Mouse (Mus musculus): ENCODE measurements at regions not wholly inside any gene's neighbourhood (a gene's known extent, or its start where the extent isn't known, plus 50 kb on each side); places are given as distances from the start of the nearest gene placed in this dataset.
A peak's percentile ranks its signal among the peaks of the same experiment; 100 is the strongest.

DNA sequence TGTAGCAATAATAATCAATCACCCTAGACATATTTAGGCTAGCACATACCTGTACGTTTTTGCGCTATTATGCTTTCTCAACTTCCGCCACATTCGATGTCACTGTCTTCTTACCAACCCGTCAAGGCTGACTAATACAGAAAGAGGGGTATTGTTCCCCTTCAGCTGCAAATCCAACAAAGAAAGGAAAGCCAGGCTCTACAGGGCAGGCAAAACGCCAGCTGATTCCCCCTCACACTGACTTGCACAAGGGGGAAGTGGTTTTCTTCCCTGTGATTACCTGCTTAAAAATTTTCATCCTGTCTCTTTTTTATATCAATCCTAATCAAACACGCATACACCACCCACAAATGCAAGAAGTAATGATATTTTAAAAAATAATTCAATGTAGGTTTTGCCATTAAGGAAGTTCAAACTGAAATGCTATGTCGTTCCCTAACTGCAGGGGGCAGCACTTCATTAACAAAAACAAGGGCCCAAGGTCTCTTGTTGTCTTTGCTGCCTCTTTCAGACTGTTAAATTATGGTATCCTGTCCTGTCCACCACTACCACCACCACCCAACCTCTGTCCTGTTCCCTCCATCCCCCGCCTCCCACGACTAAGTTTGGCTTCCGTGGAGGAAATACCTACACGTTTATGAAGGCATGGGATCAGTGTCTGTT, 195.4 kb downstream of the Gm11077 start:
- peak; percentile 35 to 74 for DNase-seq (ENCODE audit: extremely low spot score in 1 of 2, low spot score in 1 of 2)

DNA sequence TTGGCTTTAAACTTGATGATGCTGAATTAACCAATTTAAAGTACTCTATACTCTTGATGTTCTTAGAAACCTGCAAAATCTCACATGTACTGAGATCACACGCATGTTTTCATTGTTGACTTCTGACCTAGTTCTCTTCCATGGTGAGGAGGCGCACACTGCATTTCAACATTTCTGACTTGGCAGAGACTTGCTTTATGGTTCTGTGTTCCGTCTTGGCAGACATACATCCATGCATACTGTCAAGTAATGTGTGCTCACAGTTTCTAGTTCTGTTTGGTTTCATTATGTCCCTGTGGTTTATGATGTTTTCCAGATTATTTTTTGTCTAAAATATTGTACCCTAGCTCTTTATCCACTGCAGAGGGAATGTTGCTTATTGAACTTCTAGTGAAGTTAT, 198.5 kb downstream of the Gm11077 start:
- DNase-seq (ENCODE audit: extremely low spot score in 1 of 2, low spot score in 1 of 2): no peak

DNA sequence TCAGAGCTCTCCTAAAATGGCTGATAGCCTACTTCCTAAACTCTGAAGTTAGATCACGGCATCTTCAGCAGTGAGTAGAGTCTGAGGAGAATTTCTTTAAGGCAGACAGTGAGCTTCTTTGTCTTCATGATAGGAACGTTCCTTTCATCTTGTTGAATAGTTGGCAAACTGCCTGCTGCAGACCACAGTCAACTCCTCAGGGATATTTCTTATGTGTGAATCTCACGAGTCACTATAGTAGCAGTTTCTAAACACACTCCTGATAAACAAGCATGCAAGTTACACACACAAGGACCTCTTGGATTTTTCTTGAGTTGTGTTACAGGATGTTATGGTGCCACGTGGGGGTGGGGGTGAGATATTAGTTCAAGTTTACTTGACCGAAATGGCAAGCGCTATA, 205.2 kb downstream of the Gm11077 start:
- no peak for DNase-seq (ENCODE audit: extremely low spot score in 1 of 2, low spot score in 1 of 2)

DNA sequence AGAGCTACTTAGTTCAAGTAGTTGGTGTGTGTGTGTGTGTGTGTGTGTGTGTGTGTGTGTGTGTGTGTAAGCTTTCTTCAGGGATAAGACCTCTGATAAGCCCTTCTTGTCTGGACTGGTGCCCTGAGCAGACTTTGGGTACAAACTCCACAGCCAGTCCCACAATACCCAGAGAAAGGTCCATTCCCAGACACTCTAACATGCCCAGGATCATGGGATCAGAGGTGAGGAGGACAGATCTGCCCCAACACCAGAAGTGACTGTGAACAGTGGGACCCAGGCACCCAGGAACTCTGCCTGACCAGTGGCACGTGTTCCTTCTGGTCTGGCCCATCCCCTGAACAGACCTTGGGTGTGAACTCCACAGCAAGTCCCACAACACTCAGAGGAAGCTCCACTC, 208.9 kb downstream of the Gm11077 start:
- DNase-seq (ENCODE audit: extremely low spot score in 1 of 2, low spot score in 1 of 2): no peak

DNA sequence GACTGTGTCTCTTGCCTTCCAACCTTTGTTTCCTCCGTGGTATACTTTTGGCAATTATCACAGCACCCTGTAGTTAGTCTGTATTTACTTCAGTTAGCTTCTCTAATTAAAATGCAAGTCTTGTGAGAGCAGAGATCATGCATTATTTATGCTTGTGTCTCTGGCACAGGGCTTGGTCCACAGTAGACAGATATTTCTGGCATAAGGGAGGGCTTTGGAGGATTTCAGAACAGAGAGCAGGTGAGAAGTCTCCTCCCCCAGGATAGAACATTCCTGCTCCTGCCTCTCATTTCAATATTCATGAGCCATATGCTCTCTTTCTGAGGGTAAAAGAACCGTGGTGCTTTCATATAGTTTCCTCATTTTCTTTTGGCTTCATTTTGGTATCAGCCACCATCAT, 217.6 kb downstream of the Gm11077 start:
- DNase-seq (ENCODE audit: extremely low spot score in 1 of 2, low spot score in 1 of 2): no peak

DNA sequence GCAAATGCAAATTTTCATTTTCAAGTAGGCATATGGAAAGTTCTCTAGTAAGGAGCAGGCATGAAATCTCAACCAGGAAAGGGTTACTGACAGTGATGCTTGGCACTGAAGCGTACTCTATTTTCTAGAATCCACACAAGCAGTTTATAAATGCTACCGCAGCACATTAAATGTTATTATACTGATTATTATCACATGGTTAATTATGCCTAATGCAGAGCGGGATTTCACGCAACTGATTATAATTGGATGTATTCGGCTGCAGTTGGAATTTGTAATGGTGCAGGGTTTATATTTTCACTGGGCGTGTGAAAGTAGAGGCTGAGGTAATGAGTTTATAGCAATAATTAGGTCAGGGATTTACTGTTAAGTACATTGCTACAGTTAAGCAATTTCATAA, 221.4 kb downstream of the Gm11077 start:
- no peak for DNase-seq (ENCODE audit: extremely low spot score in 1 of 2, low spot score in 1 of 2)

DNA sequence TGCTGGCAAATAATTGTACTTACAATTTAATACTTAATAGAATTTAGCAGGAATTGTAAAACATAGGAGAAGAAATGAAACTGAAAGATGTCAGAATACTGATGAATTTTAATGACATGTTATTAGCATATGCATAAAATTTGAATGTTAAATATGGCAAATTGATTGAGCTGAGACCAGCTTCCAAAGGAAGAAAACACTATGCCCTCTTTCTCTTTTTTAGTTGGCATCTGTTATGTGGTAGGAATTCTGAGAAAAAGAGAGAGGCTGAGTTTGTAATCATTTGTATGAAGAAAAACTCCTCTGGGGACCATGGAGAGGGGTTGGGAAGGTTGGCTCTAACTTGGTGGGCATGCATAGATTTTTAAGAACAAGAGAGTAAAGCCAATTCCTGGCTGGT, 224.2 kb downstream of the Gm11077 start:
- DNase-seq (ENCODE audit: extremely low spot score in 1 of 2, low spot score in 1 of 2): no peak

DNA sequence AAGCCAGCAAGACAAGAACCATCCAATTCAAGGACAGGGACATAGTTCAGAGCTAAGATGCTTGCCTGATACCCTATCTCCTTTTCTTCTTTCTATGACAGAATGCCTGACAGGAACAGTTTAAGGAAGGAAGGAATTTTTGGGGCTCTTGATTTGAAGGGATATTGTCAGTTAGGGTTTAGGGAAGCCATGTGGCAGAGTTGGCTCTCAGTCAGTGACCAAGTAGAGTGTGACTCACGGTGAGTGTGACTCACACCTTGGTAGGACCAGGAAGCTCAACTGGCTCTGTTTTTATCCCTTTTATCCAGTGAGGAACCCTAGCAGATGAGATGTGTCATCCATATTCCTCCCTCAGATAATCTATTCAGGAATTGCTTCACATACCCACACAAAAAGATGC, 224.6 kb downstream of the Gm11077 start:
- no peak for DNase-seq (ENCODE audit: extremely low spot score in 1 of 2, low spot score in 1 of 2)

DNA sequence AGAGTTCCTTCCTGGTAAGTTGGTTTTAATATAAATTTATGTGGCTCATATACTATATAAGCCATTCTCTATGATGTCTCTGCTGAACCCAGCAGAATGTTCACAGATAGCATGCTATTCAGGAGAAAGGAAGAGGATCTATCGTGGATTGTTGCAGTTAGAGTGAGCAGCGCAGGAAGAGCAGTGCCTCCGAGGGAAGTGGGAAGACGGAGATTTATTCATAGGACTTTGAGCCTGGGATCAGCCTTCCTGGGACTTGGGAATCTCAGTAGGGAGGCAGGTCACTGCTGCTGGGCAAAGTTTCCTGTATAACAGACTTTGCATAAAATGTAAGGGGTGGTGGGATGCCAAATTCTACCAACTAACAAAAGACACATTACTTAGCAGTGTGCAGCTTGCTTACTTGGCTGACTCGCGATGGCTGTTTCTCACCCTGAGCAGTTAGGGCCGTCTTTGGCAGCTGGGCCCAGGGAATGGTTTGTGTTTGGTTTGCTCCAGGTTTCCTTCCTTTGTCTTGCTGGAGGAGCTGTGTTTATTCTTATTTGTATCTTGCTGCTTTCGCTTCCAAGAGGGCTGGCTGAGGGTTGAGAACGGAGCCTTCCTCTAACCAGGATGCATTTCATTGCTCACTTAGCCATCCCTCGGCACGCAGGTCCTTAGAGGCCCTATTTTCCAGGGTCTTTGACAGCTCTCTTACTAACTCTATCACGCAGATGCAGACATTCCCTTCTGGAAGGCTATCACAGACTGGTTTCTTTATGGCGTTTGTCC, 226.9 kb downstream of the Gm11077 start:
- DNase-seq (ENCODE audit: extremely low spot score in 1 of 2, low spot score in 1 of 2): no peak

DNA sequence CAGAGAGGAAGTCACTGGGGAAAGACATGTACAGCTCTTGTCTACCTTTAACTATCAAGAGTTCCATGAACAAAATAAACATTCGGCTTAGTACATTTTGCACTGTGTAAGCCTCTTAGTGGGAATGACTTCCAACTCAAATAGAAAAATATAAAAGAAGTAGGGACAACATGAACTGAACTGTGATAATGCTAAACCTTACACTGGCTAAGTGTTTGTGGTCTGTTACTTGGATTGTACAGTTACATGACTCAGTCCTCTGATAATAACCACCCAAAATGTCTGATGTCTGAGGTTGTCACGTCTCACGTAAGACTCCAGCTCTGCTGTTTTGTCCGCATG, 227.4 kb downstream of the Gm11077 start:
- no peak for DNase-seq (ENCODE audit: extremely low spot score in 1 of 2, low spot score in 1 of 2)

DNA sequence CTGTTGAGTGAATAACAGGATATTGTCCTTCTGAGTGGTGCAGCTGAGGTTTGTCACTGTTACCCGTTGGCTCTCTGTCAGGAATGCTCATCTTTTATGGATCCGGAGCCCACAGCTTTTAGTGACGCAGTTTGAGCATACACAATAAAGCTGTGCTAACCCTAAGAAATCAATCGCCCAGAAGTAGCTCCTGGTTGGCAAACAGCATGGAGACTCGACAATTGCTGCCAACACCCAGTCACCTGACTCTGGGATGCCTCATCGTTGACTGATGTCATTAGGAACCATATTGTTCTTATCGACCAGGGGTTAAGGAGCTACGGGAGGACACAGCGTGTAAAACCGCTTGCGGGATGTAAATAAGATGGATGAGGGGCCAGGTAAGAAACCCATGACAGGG, 232.9 kb downstream of the Gm11077 start:
- no peak for DNase-seq (ENCODE audit: extremely low spot score in 1 of 2, low spot score in 1 of 2)

DNA sequence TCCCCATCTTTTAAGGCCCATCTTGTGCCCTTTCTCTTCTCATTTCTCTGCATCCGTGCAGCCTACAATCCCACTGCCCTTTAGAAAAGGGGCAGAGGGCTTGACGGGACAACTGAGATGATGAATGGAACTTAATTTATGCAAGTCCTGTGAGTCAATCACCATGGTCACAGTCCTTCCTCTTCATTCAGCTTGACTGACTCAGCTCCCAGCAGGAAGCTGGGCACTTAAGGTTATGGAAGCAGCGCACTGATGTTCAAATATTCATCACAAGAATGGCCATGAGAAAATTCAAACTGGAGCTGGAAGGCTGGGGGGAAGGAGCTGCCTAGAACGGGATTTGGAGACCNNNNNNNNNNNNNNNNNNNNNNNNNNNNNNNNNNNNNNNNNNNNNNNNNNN, 233.5 kb downstream of the Gm11077 start:
- no peak for DNase-seq (ENCODE audit: extremely low spot score in 1 of 2, low spot score in 1 of 2)

DNA sequence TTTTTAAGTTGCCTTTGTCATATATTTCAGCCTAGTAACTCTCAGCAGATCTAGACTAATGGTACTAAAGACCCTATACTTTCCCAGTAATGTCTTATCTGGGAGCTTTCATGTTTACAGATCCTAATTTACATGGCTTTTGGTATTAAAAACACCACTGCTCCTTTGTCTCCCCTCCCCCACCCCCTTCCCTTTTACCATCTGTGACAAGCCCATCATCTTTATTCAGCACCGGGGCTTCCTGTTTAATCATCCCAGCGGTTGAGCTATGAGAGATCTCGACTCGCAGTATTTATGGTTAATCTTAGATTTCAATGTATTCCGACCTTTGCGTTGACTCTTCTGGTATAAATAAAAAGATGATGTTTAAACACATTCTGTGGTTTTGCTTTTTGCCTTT, 244.6 kb downstream of the Gm11077 start:
- no peak for DNase-seq (ENCODE audit: extremely low spot score in 1 of 2, low spot score in 1 of 2)

DNA sequence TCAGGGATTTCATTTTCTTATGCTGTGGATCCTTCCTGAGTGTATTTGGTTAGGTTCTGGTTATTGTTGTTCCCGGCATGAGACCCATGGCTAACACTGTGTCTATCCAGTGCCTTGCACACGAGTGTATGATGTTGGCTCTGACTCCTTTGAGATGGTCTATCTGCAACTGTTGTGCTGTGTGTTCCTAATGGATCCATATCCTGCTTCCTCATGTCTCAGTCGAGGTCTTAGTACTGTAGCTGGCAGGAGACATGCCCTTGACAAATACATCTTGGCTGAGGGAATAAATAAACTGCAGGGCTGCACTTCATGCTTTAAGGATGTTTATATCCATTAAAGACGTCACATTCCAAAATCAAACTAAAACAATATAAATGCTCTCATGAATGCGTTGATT, 247.9 kb downstream of the Gm11077 start:
- no peak for DNase-seq (ENCODE audit: extremely low spot score in 1 of 2, low spot score in 1 of 2)

DNA sequence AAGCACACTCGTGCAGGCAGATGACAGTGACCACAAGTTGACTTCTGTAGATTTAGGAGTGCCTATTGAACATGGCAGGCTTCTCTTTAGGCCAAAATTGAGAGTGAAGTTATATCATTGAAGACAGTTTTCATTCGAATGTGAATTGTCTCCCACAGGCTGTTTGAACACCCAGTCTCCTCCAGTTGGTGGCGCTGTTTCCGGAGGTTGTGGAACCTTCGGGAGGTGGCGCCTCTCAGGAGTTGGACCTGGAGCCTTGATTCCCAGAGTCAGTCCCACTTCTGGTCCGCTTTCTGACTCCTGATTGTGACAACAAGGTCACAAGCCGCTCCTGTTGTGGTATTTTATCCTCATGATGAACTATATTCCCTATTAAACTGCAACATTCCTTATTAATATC, 254.5 kb downstream of the Gm11077 start:
- DNase-seq (ENCODE audit: extremely low spot score in 1 of 2, low spot score in 1 of 2): no peak

DNA sequence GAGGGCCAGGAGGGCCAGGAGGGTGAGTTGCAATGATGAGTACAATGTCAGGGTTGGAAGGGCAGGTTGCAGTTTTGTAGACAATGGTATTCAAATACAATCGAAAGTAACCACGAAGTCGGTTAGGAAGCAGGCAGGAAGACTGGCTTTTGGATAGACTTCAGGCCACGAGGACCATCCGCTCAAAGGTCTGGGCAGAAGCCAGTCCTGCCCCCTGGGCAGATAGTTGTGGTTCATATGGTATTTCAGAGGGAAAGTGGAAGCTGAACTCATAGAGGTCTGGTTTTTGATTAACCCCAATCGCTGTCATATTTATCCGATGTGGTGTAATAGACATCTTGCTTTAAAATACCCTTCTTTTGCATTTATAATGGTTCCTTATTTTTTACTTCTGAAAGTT, 255.2 kb downstream of the Gm11077 start:
- no peak for DNase-seq (ENCODE audit: extremely low spot score in 1 of 2, low spot score in 1 of 2)

DNA sequence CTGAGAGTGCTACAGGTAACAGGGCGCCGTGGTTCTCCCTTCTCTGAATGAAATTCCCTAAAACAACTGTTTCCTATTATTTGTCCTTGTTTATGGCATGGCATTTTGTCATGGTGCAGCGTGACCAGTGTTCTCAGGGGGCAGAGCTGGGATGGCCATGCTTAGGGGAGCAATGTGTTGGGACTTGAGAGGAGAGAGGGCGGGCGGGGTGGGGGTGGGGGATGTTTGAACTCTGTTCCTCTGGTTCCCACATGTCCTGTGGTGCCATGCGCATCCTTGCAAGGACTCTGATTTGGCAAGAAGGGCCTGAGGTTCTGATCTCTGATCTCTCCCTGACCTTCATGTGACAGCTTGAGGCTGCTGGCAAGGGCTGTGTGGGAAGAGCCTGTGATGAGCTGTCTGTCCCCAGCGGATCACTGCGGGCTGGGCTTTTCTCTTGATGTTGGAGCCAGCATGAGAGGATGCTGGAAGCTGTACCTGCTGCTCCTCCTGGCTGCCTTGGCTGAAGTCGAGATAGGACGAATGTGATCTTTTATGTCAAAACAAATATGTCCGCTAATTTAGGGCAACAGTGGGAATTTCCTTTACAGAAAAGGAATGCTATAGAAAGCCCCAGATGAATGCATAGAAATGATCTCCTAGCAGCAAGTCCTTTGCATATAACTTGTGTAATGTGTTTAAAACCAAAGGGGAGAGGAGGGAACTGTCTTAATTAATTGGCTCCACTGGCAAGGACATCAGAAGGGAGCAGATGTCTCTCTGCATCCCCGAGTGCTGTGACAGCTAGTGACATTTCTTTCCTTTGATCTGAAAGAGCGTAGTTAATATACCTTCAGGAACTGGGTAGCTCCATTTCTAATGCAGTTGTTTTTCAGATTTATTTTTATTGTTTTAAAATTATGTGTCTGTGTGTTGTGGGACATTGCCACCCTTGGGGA, 255.2 kb upstream of the Pde3a start:
- no peak for DNase-seq (ENCODE audit: extremely low spot score in 1 of 2, low spot score in 1 of 2)

DNA sequence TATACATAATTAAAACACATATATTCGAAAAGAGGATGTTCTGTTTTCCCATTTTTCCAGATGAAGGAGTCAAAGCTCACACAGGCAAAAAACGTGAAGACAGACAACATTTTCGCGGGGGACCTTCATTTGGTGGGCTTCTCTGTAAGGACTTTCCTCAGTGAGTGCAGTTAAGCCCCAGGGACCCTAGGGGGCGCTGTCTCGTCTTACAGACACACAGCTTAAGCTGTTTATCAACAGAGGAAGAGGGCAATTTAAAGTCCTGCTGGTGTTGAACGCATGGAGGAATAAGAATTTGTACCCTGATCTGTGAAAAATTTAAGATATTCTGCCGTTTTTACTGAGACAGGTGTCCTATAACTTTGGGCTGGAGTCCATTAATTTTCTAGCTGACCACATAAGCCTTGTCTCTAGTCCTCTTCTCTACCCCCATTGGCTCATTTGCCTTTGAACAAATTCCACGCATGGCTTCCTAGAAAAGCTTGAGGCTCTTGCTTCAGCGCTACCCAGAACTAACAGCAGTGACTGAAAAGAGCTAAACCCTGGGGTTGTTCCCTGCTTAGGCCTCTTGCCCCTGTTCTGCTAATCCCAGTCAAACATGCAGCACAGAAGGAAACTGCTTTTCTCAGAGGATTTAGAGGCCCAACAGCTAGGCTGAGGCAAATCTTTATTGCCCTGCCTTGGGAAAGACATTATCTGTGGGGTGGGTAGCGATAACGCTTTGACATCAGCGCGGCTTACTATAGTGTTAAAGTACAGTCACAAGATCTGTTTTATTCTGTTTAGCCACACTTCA, 253.5 kb upstream of the Pde3a start:
- DNase-seq (ENCODE audit: extremely low spot score in 1 of 2, low spot score in 1 of 2): peak in 1 of 2 experiments; percentile 10

DNA sequence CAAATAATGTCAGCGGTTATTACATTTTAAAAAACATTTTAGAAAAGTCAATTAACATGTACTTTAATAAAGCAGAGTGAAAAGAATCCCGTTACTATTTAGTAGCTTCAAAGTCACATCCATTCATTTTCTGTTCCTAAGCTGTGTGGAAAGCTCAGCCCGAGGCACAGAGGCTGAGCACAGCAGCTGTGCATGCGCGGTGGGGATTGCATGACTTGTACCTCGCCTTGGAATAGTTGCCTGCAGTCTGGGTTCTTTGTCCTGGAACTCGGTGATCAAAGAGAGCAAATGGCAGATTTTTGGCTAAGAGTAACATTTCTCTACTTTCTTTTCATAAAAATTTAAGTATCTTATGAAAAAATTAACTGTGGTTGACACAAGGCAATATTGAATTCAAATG, 251.0 kb upstream of the Pde3a start:
- no peak for DNase-seq (ENCODE audit: extremely low spot score in 1 of 2, low spot score in 1 of 2)

DNA sequence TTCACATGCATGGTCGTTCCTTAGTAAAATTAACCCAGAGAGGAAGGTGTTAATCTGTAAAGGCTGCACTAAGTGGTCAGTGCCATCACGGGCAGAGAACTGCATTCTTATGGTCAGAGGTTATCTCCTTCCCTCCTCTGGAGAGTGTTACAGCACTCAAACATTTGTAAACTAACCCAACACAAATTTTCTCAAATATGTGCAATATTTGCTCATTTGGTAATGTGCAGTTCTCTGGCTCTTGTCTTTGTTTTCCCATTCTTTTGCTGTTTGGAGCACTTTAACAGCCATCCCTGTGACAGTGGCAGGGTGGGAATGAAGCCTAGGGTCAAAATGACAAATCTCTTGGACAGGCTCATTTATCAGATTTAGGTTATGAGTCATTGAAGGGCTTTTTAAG, 248.5 kb upstream of the Pde3a start:
- no peak for DNase-seq (ENCODE audit: extremely low spot score in 1 of 2, low spot score in 1 of 2)

DNA sequence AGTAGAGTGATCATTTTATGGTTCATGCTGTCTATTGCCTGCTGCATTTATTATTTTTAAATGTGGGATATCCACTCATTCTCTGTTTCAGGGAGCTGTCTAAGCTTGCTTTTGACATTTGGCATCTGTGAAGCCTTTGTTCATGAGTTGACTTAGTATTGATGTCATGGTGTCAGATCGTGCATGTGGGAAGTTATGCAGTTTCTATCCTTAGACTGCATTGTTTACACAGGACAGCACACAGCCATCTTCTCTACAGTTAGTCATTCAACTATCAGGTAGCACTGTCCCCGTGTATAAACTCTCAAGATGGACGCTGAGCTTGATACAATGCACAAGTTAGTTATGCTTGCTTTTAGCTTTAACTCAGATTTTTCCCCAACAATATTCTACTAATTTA, 247.8 kb upstream of the Pde3a start:
- no peak for DNase-seq (ENCODE audit: extremely low spot score in 1 of 2, low spot score in 1 of 2)

Data from layer of hippocampus, postnatal 25 days (tissue).